Mouse (Mus musculus) bone marrow macrophage, adult 2 months (primary cell): ENCODE results near the gene Rpl18a. TPM values are rescaled to one million over a fixed set of nuclear protein-coding genes. Genes with fewer than 3 reads are reported as not detected.
A peak's percentile ranks its signal among the peaks of the same experiment; 100 is the strongest.

Experiments used
- H3K27ac ChIP-seq: 2 replicates; pipeline ENCODE4 v1.5.1; 2012; ENCODE audit warnings: low read depth, low read length; ENCODE audit not compliant: insufficient read depth
- H3K4me1 ChIP-seq: 2 replicates; pipeline ENCODE4 v1.6.1; 2012; ENCODE audit warnings: low read length; ENCODE audit not compliant: control insufficient read depth, insufficient read depth
- H3K4me3 ChIP-seq: 2 replicates; pipeline ENCODE4 v1.5.1; 2012; ENCODE audit warnings: mild to moderate bottlenecking, low read length, moderate library complexity; ENCODE audit not compliant: insufficient read depth
- CTCF ChIP-seq: IDR thresholded peaks from 2 replicates; pipeline ENCODE4 v1.5.1; 2012; ENCODE audit warnings: low read depth, mild to moderate bottlenecking, low read length, moderate library complexity
- POLR2A ChIP-seq: IDR thresholded peaks from 2 replicates; pipeline ENCODE4 v1.6.1; 2012; ENCODE audit warnings: mild to moderate bottlenecking, low read depth, low read length, borderline replicate concordance
- polyA plus RNA-seq: library from polyadenylated mRNA; stranded (reverse); fragments of >200 nt; gene quantifications from 2 replicates; pipeline ENCODE4 v1.2.4, GENCODE M21; 2012; ENCODE audit not compliant: missing spikeins, insufficient read depth, insufficient read length

Gene Rpl18a
- 1,719 and 1,824 TPM in 2 replicates for polyA plus RNA-seq

GRCm38 (mm10) chr8:70897021-70897680 lies at the start of gene Rpl18a:
TSS of gene Rpl18a (minus strand) at chr8:70897412.
- Histone ChIP-seq H3K4me1 (peaks cover 22% of the 10 kb centered on the region), H3K27ac (peak within 1 kb of the TSS; percentile 65), H3K4me3 (peak within 1 kb of the TSS; percentile 98)
- TF ChIP-seq POLR2A (no peak), CTCF (no peak)

GRCm38 (mm10) chr8:70943187-70943586 lies 46.0 kb upstream of the Rpl18a start:
- no peak for TF ChIP-seq POLR2A
- TF ChIP-seq CTCF: no peak
- no peak overlapping the region for H3K4me3 ChIP-seq
- peak overlapping the region; percentile 83 for H3K27ac ChIP-seq
- H3K4me1 ChIP-seq: peaks cover 17% of the 10 kb centered on the region

DNA sequence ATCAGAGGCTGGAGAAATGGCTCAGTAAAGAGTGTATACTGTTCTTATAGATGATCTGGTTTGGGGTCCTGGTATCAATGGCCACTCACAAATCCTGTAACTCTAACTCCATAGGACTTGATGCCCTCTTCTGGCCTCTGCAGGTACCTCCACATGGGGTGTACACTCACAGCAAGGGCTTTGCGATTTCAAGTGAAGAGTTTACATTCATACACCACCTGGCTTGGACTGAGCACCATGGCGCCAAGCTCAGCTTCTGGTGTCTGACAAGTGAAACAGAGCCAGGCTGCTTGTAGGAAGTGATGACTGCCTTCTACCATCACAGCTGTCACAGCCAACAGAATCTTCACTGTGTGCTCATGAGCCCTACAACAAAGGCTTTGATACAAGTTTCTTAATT lies 44.3 kb upstream of the Rpl18a start:
- TF ChIP-seq CTCF (no peak), POLR2A (no peak)
- H3K4me1 ChIP-seq: peaks cover 17% of the 10 kb centered on the region
- H3K4me3 ChIP-seq: no peak overlapping the region
- H3K27ac ChIP-seq: peak overlapping the region; percentile 81

GRCm38 (mm10) chr8:70937200-70937599 lies 40.0 kb upstream of the Rpl18a start:
- peaks cover 13% of the 10 kb centered on the region for H3K4me1 ChIP-seq
- no peak overlapping the region for H3K4me3 ChIP-seq
- TF ChIP-seq POLR2A (no peak), CTCF (no peak)
- no peak overlapping the region for H3K27ac ChIP-seq

DNA sequence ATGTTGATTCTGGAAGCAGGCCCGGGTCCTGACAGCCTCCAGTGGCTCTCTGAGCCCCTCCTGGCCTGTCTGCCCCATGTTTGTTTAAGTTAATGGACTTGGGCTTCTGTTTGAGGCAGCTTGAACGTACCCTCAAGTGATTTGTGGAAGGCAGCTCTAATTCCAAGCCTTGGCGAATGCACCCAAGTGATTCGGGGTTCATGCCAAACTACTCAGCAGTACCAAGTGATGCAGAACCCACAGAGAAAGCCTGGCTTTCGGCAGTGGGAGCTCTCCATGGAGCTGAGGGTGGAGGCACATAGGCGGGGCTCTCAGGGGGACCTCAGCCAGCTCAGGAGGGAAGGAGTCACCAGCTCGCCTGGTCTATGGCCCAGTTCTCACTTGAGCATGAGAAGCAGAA lies 37.6 kb upstream of the Rpl18a start:
- Histone ChIP-seq H3K4me1 (no peaks in the 10 kb centered on the region), H3K4me3 (no peak overlapping the region), H3K27ac (no peak overlapping the region)
- TF ChIP-seq POLR2A (no peak), CTCF (no peak)

DNA sequence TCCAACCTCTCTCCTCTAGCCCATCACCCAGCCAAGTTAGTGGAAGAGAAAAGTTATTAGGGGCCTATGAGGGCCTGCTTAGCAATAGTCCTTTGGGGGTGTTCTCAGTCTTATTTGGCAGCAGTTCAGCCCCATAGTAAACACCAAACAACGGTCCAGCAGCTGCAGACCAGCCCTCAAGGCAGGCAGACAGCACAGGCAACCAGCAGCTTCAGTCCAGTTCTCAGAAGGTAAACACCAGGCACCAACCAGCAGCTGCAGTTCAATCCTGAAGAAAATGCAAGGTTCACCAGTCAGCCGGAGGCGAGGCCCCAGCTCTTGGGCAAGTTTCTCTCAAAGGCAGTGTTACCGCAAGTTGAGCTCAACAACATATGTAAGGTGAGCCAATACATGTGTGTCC lies 35.8 kb upstream of the Rpl18a start:
- no peak overlapping the region for H3K4me3 ChIP-seq
- no peaks in the 10 kb centered on the region for H3K4me1 ChIP-seq
- no peak for TF ChIP-seq POLR2A
- TF ChIP-seq CTCF: no peak
- H3K27ac ChIP-seq: no peak overlapping the region

DNA sequence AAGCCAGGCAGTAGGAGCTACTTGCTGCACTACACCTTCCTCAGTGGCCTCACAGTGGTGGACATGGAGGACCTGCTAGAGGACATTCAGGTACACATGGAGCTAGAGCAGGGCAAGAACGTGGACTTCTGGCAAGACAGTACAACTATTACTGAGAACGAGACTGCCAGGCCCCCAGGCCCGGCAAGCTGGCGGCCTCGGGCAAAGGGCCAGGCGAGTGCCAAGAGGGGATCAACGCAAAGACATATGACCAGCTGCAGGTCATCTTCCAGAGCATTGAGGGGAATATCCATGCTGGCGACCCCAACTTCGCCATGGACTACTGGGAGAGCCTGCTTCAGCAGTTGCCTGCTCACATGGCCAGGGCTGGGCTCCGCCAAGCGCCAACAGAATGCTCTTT lies 34.5 kb upstream of the Rpl18a start:
- no peak for TF ChIP-seq POLR2A
- TF ChIP-seq CTCF: no peak
- H3K4me1 ChIP-seq: no peaks in the 10 kb centered on the region
- H3K4me3 ChIP-seq: no peak overlapping the region

GRCm38 (mm10) chr8:70928778-70929322 lies 31.6 kb upstream of the Rpl18a start:
- Histone ChIP-seq H3K4me3 (no peak overlapping the region), H3K4me1 (no peaks in the 10 kb centered on the region), H3K27ac (no peak overlapping the region)
- TF ChIP-seq POLR2A (no peak), CTCF (no peak)

More for the DNA sequence above, 34.5 kb upstream of the Rpl18a start:
- H3K27ac ChIP-seq: no peak overlapping the region

GRCm38 (mm10) chr8:70928096-70928495 lies 30.9 kb upstream of the Rpl18a start:
- TF ChIP-seq POLR2A (no peak), CTCF (no peak)
- H3K27ac ChIP-seq: no peak overlapping the region
- H3K4me1 ChIP-seq: no peaks in the 10 kb centered on the region
- H3K4me3 ChIP-seq: no peak overlapping the region

GRCm38 (mm10) chr8:70926396-70926795 lies 29.2 kb upstream of the Rpl18a start:
- TF ChIP-seq POLR2A: no peak
- TF ChIP-seq CTCF: no peak
- Histone ChIP-seq H3K4me3 (no peak overlapping the region), H3K4me1 (no peaks in the 10 kb centered on the region), H3K27ac (no peak overlapping the region)
